Mouse (Mus musculus): ENCODE data around the gene Col20a1. TPM values are rescaled to one million over a fixed set of nuclear protein-coding genes. Genes with fewer than 3 reads are reported as not detected.
A peak's percentile ranks its signal among the peaks of the same experiment; 100 is the strongest.

Col20a1 gene
- total and polyA plus RNA-seq, 2 experiments: 0.92 to 1.1 TPM

DNA sequence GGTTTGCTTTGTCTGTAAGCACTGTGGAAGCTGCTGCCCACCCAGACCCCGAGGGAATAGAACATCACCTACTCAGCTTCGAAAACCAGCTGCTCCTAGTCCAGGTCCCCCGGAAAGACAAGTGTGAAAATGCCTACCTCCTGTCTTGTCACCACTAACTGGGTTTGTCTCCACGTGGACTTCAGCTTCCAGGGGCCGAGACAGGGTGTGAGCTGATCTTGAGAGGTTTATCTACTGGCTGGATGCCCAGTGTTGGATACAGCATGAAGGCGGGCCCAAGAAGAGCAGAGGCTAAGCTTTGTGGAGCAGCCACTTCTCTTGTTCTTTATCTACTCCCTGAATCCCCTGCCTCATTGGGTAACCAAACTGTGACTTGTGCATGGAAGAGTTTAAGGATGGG lies 47.0 kb downstream of the Col20a1 start:
- Histone ChIP-seq H3K4me3 (ENCODE audit: insufficient read depth, low read depth, low read length) (no peak overlapping the region), H3K4me1 (ENCODE audit: control insufficient read depth, insufficient read depth, low read length) (no peaks in the 10 kb centered on the region), H3K9ac (ENCODE audit: low read depth, low read length) (no peak overlapping the region), H3K79me2 (ENCODE audit: control insufficient read depth, insufficient read depth, low read length) (no peaks in the 10 kb centered on the region), H3K27ac (replicated peaks; ENCODE audit: insufficient read depth, low read depth, low read length) (no peak overlapping the region), H3K36me3 (ENCODE audit: control insufficient read depth, insufficient read depth, low read length) (no peaks in the 10 kb centered on the region), H3K27me3 (ENCODE audit: control insufficient read depth, insufficient read depth, low read length) (no peaks in the 10 kb centered on the region)
- no peak for DNase-seq (ENCODE audit: extremely low read depth, low read depth, low spot score)
- 64% methylated on average over 6 of the region's 6 CpGs for WGBS
- TF ChIP-seq CTCF (IDR thresholded peaks at IDR 0.05; ENCODE audit: low read depth, low read length) (no peak), POLR2A (IDR thresholded peaks at IDR 0.05; ENCODE audit: extremely low read depth, insufficient read depth, low read length) (no peak)

GRCm38 (mm10) chr2:181035186-181035585 lies 48.9 kb downstream of the Col20a1 start:
- DNase-seq (ENCODE audit: extremely low read depth, low read depth, low spot score): no peak
- H3K27me3 ChIP-seq (ENCODE audit: control insufficient read depth, insufficient read depth, low read length): 0 out of 2 replicates have a peak, but pooled peaks cover 6% of the 10 kb centered on the region
- no peak overlapping the region for H3K4me3 ChIP-seq (ENCODE audit: insufficient read depth, low read depth, low read length)
- 0 out of 2 replicates have a peak, but pooled peaks cover 5% of the 10 kb centered on the region for H3K4me1 ChIP-seq (ENCODE audit: control insufficient read depth, insufficient read depth, low read length)
- H3K27ac ChIP-seq (replicated peaks; ENCODE audit: insufficient read depth, low read depth, low read length): no peak overlapping the region
- no peaks in the 10 kb centered on the region for H3K79me2 ChIP-seq (ENCODE audit: control insufficient read depth, insufficient read depth, low read length)
- H3K36me3 ChIP-seq (ENCODE audit: control insufficient read depth, insufficient read depth, low read length): no peaks in the 10 kb centered on the region
- no peak overlapping the region for H3K9ac ChIP-seq (ENCODE audit: low read depth, low read length)
- no peak for TF ChIP-seq CTCF (IDR thresholded peaks at IDR 0.05; ENCODE audit: low read depth, low read length)
- no peak for TF ChIP-seq POLR2A (IDR thresholded peaks at IDR 0.05; ENCODE audit: extremely low read depth, insufficient read depth, low read length)
- 82% methylated on average over 7 of the region's 7 CpGs for WGBS

DNA sequence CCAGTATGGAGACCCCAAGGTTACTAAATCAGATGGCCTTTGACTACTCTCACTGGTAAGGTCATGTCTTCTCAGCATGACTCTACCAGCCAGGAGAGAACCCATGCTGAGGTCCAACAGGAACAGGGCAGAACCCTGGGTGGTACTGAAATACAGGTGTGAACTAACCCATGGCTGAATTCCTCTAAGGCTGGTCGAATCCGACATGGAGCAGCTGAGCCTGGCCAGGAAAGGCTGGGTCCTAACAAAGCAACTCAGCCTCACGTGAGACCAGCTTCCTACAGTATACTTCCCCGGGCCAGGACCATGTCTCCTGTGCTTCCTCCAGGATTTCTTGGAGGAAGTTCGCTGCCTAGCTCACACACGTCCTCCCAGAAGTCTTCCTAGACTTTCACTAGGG lies 50.2 kb downstream of the Col20a1 start:
- Histone ChIP-seq H3K79me2 (ENCODE audit: control insufficient read depth, insufficient read depth, low read length) (no peaks in the 10 kb centered on the region), H3K4me1 (ENCODE audit: control insufficient read depth, insufficient read depth, low read length) (peaks cover 6% of the 10 kb centered on the region; the same call in 1 of the 2 replicates), H3K9ac (ENCODE audit: low read depth, low read length) (no peak overlapping the region), H3K27ac (replicated peaks; ENCODE audit: insufficient read depth, low read depth, low read length) (no peak overlapping the region), H3K36me3 (ENCODE audit: control insufficient read depth, insufficient read depth, low read length) (no peaks in the 10 kb centered on the region), H3K27me3 (ENCODE audit: control insufficient read depth, insufficient read depth, low read length) (0 out of 2 replicates have a peak, but pooled peaks cover 6% of the 10 kb centered on the region), H3K4me3 (ENCODE audit: insufficient read depth, low read depth, low read length) (no peak overlapping the region)
- TF ChIP-seq POLR2A (IDR thresholded peaks at IDR 0.05; ENCODE audit: extremely low read depth, insufficient read depth, low read length): no peak
- no peak for TF ChIP-seq CTCF (IDR thresholded peaks at IDR 0.05; ENCODE audit: low read depth, low read length)
- DNase-seq (ENCODE audit: extremely low read depth, low read depth, low spot score): no peak
- WGBS: 80% methylated on average over 6 of the region's 6 CpGs

DNA sequence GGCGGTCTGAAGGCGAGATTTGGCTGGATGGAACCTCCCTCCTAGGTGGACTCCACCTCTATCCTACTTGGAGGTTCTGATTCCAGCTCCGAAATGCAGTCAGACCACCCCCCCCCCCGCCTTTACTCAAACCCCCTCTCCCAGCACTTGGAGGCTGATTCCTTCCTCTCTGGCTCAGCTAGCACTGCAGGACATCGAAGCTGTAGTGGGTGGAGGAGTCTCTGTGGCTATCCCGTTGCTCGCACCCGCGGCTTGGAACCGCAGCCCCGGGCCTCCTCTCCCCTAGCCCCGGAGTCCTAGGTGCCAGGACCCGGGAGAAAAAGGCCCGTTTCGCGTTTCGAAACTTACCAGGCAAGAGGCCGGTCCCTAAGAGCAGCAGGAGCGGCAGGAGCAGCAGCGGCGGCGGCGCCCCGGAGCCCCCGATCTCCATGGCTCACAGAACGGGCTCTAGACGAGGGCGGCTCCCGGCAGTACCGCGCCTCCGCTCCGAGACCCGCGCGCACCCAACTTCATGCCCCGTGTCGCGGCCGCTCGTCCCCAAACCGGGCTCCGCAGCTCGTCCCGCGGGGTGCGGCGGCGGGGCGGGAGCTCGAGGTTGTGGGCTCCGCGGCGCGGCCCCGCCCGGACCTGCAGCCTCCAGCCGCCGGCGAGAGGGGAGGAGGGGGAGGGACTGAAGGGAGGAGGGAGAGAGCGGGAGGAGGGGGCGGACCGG lies 52.5 kb downstream of the Col20a1 start:
- Histone ChIP-seq H3K9ac (ENCODE audit: low read depth, low read length) (peak overlapping the region; percentile 55), H3K27ac (replicated peaks; ENCODE audit: insufficient read depth, low read depth, low read length) (no peak overlapping the region), H3K79me2 (ENCODE audit: control insufficient read depth, insufficient read depth, low read length) (no peaks in the 10 kb centered on the region), H3K4me3 (ENCODE audit: insufficient read depth, low read depth, low read length) (peak overlapping the region; percentile 38), H3K36me3 (ENCODE audit: control insufficient read depth, insufficient read depth, low read length) (no peaks in the 10 kb centered on the region), H3K4me1 (ENCODE audit: control insufficient read depth, insufficient read depth, low read length) (peaks cover 22% of the 10 kb centered on the region), H3K27me3 (ENCODE audit: control insufficient read depth, insufficient read depth, low read length) (0 out of 2 replicates have a peak, but pooled peaks cover 6% of the 10 kb centered on the region)
- TF ChIP-seq POLR2A (IDR thresholded peaks at IDR 0.05; ENCODE audit: extremely low read depth, insufficient read depth, low read length) (no peak), CTCF (IDR thresholded peaks at IDR 0.05; ENCODE audit: low read depth, low read length) (no peak)
- 4% methylated on average over 62 of the region's 63 CpGs for WGBS
- DNase-seq (ENCODE audit: extremely low read depth, low read depth, low spot score): no peak

- H3K27ac ChIP-seq (replicated peaks; ENCODE audit: insufficient read depth, low read depth, low read length): no peak overlapping the region
- 0 out of 2 replicates have a peak, but pooled peaks cover 6% of the 10 kb centered on the region for H3K27me3 ChIP-seq (ENCODE audit: control insufficient read depth, insufficient read depth, low read length)
- DNase-seq (ENCODE audit: extremely low read depth, low read depth, low spot score): no peak
- H3K4me1 ChIP-seq (ENCODE audit: control insufficient read depth, insufficient read depth, low read length): peaks cover 27% of the 10 kb centered on the region
- TF ChIP-seq POLR2A (IDR thresholded peaks at IDR 0.05; ENCODE audit: extremely low read depth, insufficient read depth, low read length): no peak
- no peaks in the 10 kb centered on the region for H3K36me3 ChIP-seq (ENCODE audit: control insufficient read depth, insufficient read depth, low read length)
- H3K9ac ChIP-seq (ENCODE audit: low read depth, low read length): peak overlapping the region; percentile 55; the same call in 1 of the 2 replicates
- peak overlapping the region; percentile 38; the same call in 1 of the 2 replicates for H3K4me3 ChIP-seq (ENCODE audit: insufficient read depth, low read depth, low read length)
- H3K79me2 ChIP-seq (ENCODE audit: control insufficient read depth, insufficient read depth, low read length): no peaks in the 10 kb centered on the region
- WGBS: 6% methylated on average over 16 of the region's 16 CpGs
Measured at GRCm38 (mm10) chr2:181039356-181039680, 53.0 kb downstream of the Col20a1 start.

DNA sequence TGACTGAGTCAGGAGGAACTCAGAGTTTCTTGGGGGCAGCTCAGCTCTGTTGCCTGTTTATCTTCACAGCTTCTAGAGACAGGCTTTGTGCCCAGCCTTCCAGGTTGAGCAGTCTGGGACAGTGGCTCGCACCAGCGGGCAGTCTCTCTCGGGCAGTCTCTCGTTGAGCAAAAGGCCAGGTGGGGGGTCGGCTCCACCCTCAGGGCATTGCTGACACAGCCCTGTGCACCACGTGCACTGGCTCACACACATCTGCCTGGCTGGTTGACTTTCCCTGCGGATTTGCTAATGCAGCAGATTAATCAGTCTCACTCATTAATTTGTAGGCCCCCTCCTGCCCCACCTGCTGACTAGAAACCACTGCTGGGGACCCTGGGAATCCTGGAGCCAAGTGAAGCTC lies 55.6 kb downstream of the Col20a1 start:
- TF ChIP-seq POLR2A (IDR thresholded peaks at IDR 0.05; ENCODE audit: extremely low read depth, insufficient read depth, low read length): no peak
- TF ChIP-seq CTCF (IDR thresholded peaks at IDR 0.05; ENCODE audit: low read depth, low read length): no peak
- Histone ChIP-seq H3K36me3 (ENCODE audit: control insufficient read depth, insufficient read depth, low read length) (no peaks in the 10 kb centered on the region), H3K4me3 (ENCODE audit: insufficient read depth, low read depth, low read length) (no peak overlapping the region), H3K4me1 (ENCODE audit: control insufficient read depth, insufficient read depth, low read length) (peaks cover 27% of the 10 kb centered on the region), H3K79me2 (ENCODE audit: control insufficient read depth, insufficient read depth, low read length) (no peaks in the 10 kb centered on the region), H3K27me3 (ENCODE audit: control insufficient read depth, insufficient read depth, low read length) (0 out of 2 replicates have a peak, but pooled peaks cover 6% of the 10 kb centered on the region), H3K9ac (ENCODE audit: low read depth, low read length) (no peak overlapping the region; the same call in 1 of the 2 replicates), H3K27ac (replicated peaks; ENCODE audit: insufficient read depth, low read depth, low read length) (no peak overlapping the region; the same call in 1 of the 2 replicates)
- 7% methylated on average over 7 of the region's 7 CpGs for WGBS
- peak; percentile 74 for DNase-seq (ENCODE audit: extremely low read depth, low read depth, low spot score)

Measured in liver, adult 2 months (tissue).